Mouse (Mus musculus) intestine, embryonic 14.5 days (tissue): ENCODE results near the gene Ppp2r5c. TPM values are rescaled to one million over a fixed set of nuclear protein-coding genes. Genes with fewer than 3 reads are reported as not detected.

ENCODE experiments used
- ATAC-seq: fragments of 200-750 bp; cut with Nextera tagmentation; replicated peaks from 2 replicates; pipeline ENCODE4 v1.8.0; 2017; ENCODE audit warnings: low read depth, moderate number of reproducible peaks, moderate TSS enrichment, moderate library complexity; ENCODE audit not compliant: low FRiP score, low TSS enrichment
- DNase-seq: peaks from one replicate; pipeline ENCODE4 v3.0.0-alpha.2; 2018; ENCODE audit warnings: low spot score
- H3K27ac ChIP-seq: fragments of 300-500 bp; sonication (generic); 2 replicates; pipeline ENCODE4 v1.5.1; 2014; ENCODE audit warnings: low read depth, mild to moderate bottlenecking, control low read depth
- H3K27me3 ChIP-seq: fragments of 300-500 bp; sonication (generic); replicated peaks from 2 replicates; pipeline ENCODE4 v1.6.1; 2014; ENCODE audit warnings: low read length, control low read depth; ENCODE audit not compliant: control insufficient read depth, insufficient read depth
- H3K36me3 ChIP-seq: fragments of 300-500 bp; sonication (generic); 2 replicates; pipeline ENCODE4 v1.6.1; 2014; ENCODE audit warnings: low read length, control low read depth; ENCODE audit not compliant: control insufficient read depth, insufficient read depth
- H3K4me1 ChIP-seq: fragments of 300-500 bp; sonication (generic); replicated peaks from 2 replicates; pipeline ENCODE4 v1.6.1; 2014; ENCODE audit warnings: low read length, control low read depth, mixed read lengths; ENCODE audit not compliant: control insufficient read depth, insufficient read depth
- H3K4me2 ChIP-seq: fragments of 300-500 bp; sonication (generic); 2 replicates; pipeline ENCODE4 v1.6.1; 2014; ENCODE audit warnings: low read length
- H3K4me3 ChIP-seq: fragments of 300-500 bp; sonication (generic); 2 replicates; pipeline ENCODE4 v1.5.1; 2014; ENCODE audit warnings: low read depth, low read length, control low read depth, mixed read lengths
- H3K9ac ChIP-seq: fragments of 300-500 bp; sonication (generic); 2 replicates; pipeline ENCODE4 v1.6.1; 2014; ENCODE audit warnings: mild to moderate bottlenecking, low read length
- H3K9me3 ChIP-seq: fragments of 300-500 bp; sonication (generic); 2 replicates; pipeline ENCODE4 v1.6.1; 2016; ENCODE audit warnings: low read length, control low read depth; ENCODE audit not compliant: control insufficient read depth
- WGBS: fragments of 180-500 bp; shearing (Covaris S2); extraction: QIAGEN DNeasy Blood & Tissue Kit; methylation state at CpG from one replicate; pipeline ENCODE4 v1.1.7; 2014; 5-methylcytosine and 5-hydroxymethylcytosine counted together
- polyA plus RNA-seq: library from polyadenylated mRNA; unstranded; fragments of >200 nt; fragmentation: Nextera tagmentation; extraction: Ambion mirVana; gene quantifications from 2 replicates; pipeline ENCODE4 v1.2.1, GENCODE M21; 2014

Gene Ppp2r5c
- polyA plus RNA-seq, 1 experiment from 2014 or later = 153 TPM

- no peaks in the 10 kb centered on the region for H3K36me3 ChIP-seq
- WGBS = 50% methylated on average over 13 of the region's 13 CpGs
- 0 out of 2 replicates have a peak, but pooled peaks cover 3% of the 10 kb centered on the region for H3K27me3 ChIP-seq
- H3K9me3 ChIP-seq = no peaks in the 10 kb centered on the region
- H3K9ac ChIP-seq = no peak overlapping the region; the same call in 1 of the 2 replicates
- H3K4me2 ChIP-seq = peak overlapping the region; percentile 72
- no peak overlapping the region for H3K27ac ChIP-seq
- peak overlapping the region; percentile 100 for H3K4me3 ChIP-seq
- no peak for DNase-seq
- ATAC-seq = 0 out of 2 replicates have a peak, but pooled peaks have one; percentile 4
- peaks cover 19% of the 10 kb centered on the region for H3K4me1 ChIP-seq
Measured at GRCm38 (mm10) chr12:110600225-110600991, 153.5 kb downstream of the Ppp2r5c start.

- peak within 1 kb of the TSS; percentile 97 for H3K9ac ChIP-seq
- H3K36me3 ChIP-seq = peaks cover 6% of the 10 kb centered on the region; the same call in 1 of the 2 replicates
- H3K4me3 ChIP-seq = peak within 1 kb of the TSS; percentile 100
- peaks cover 19% of the 10 kb centered on the region for H3K4me1 ChIP-seq
- H3K27me3 ChIP-seq = 0 out of 2 replicates have a peak, but pooled peaks cover 3% of the 10 kb centered on the region
- WGBS = under 1% methylated on average over 96 of the region's 105 CpGs
- ATAC-seq (peak; percentile 91), DNase-seq (peak; percentile 94)
- H3K9me3 ChIP-seq = no peaks in the 10 kb centered on the region
- peak within 1 kb of the TSS; percentile 97 for H3K27ac ChIP-seq
- peak within 1 kb of the TSS; percentile 72 for H3K4me2 ChIP-seq
Measured at GRCm38 (mm10) chr12:110601241-110602218, 154.6 kb downstream of the Ppp2r5c start, which contains the start of gene Dync1h1. TSS of gene Dync1h1 (plus strand) at chr12:110601452.

GRCm38 (mm10) chr12:110606161-110606560 is 159.2 kb downstream of the Ppp2r5c start:
- no peak overlapping the region for H3K4me3 ChIP-seq
- 89% methylated on average over 3 of the region's 3 CpGs for WGBS
- H3K36me3 ChIP-seq = peaks cover 12% of the 10 kb centered on the region; the same call in 1 of the 2 replicates

GRCm38 (mm10) chr12:110606676-110607075 is 159.8 kb downstream of the Ppp2r5c start:
- H3K4me1 ChIP-seq = peaks cover 15% of the 10 kb centered on the region
- no peak overlapping the region for H3K9ac ChIP-seq
- peaks cover 13% of the 10 kb centered on the region; the same call in 1 of the 2 replicates for H3K36me3 ChIP-seq
- H3K4me2 ChIP-seq = no peak overlapping the region
- no peak overlapping the region for H3K27ac ChIP-seq
- WGBS = 92% methylated on average over 2 of the region's 2 CpGs
- no peaks in the 10 kb centered on the region for H3K27me3 ChIP-seq
- no peak overlapping the region for H3K4me3 ChIP-seq
- H3K9me3 ChIP-seq = no peaks in the 10 kb centered on the region
- ATAC-seq (no peak), DNase-seq (no peak)

More at GRCm38 (mm10) chr12:110606161-110606560, 159.2 kb downstream of the Ppp2r5c start:
- Histone ChIP-seq H3K4me1 (peaks cover 15% of the 10 kb centered on the region), H3K27ac (no peak overlapping the region), H3K27me3 (no peaks in the 10 kb centered on the region), H3K9ac (no peak overlapping the region), H3K9me3 (no peaks in the 10 kb centered on the region), H3K4me2 (no peak overlapping the region)
- ATAC-seq (no peak), DNase-seq (no peak)

GRCm38 (mm10) chr12:110608460-110609152 is 161.7 kb downstream of the Ppp2r5c start:
- H3K4me2 ChIP-seq = peak overlapping the region; percentile 18; the same call in 1 of the 2 replicates
- 58% methylated on average over 11 of the region's 11 CpGs for WGBS

GRCm38 (mm10) chr12:110609153-110609497 is 162.2 kb downstream of the Ppp2r5c start:
- H3K27ac ChIP-seq = peak overlapping the region; percentile 29; the same call in 1 of the 2 replicates
- 79% methylated on average over 9 of the region's 9 CpGs for WGBS
- no peak for ATAC-seq

More at GRCm38 (mm10) chr12:110608460-110609152, 161.7 kb downstream of the Ppp2r5c start:
- Histone ChIP-seq H3K4me3 (no peak overlapping the region), H3K9me3 (no peaks in the 10 kb centered on the region), H3K36me3 (peaks cover 32% of the 10 kb centered on the region), H3K27me3 (no peaks in the 10 kb centered on the region), H3K27ac (peak overlapping the region; percentile 29; the same call in 1 of the 2 replicates), H3K4me1 (peaks cover 3% of the 10 kb centered on the region), H3K9ac (no peak overlapping the region)
- DNase-seq = peak; percentile 66
- ATAC-seq = peak; percentile 71

GRCm38 (mm10) chr12:110610713-110611112 is 163.8 kb downstream of the Ppp2r5c start:
- no peaks in the 10 kb centered on the region for H3K4me1 ChIP-seq
- H3K4me3 ChIP-seq = no peak overlapping the region
- no peak overlapping the region for H3K4me2 ChIP-seq
- ATAC-seq (no peak), DNase-seq (no peak)
- H3K36me3 ChIP-seq = peaks cover 52% of the 10 kb centered on the region
- no peak overlapping the region for H3K9ac ChIP-seq
- no peaks in the 10 kb centered on the region for H3K27me3 ChIP-seq
- no peak overlapping the region for H3K27ac ChIP-seq
- 95% methylated on average over 2 of the region's 2 CpGs for WGBS
- H3K9me3 ChIP-seq = no peaks in the 10 kb centered on the region

More at GRCm38 (mm10) chr12:110609153-110609497, 162.2 kb downstream of the Ppp2r5c start:
- Histone ChIP-seq H3K4me1 (no peaks in the 10 kb centered on the region; the same call in 1 of the 2 replicates), H3K9me3 (no peaks in the 10 kb centered on the region), H3K4me2 (no peak overlapping the region), H3K36me3 (peaks cover 37% of the 10 kb centered on the region), H3K9ac (no peak overlapping the region), H3K27me3 (no peaks in the 10 kb centered on the region), H3K4me3 (no peak overlapping the region)
- DNase-seq = no peak

- DNase-seq = no peak
- WGBS = 95% methylated on average over 11 of the region's 11 CpGs
- Histone ChIP-seq H3K4me3 (no peak overlapping the region), H3K36me3 (peaks cover 100% of the 10 kb centered on the region), H3K9ac (no peak overlapping the region), H3K9me3 (no peaks in the 10 kb centered on the region), H3K27me3 (no peaks in the 10 kb centered on the region), H3K27ac (no peak overlapping the region), H3K4me2 (no peak overlapping the region), H3K4me1 (no peaks in the 10 kb centered on the region)
- no peak for ATAC-seq
Measured at GRCm38 (mm10) chr12:110630056-110630455, 183.1 kb downstream of the Ppp2r5c start.
